Mouse (Mus musculus): ENCODE measurements at regions not wholly inside any gene's neighbourhood (a gene's known extent, or its start where the extent isn't known, plus 50 kb on each side); places are given as distances from the start of the nearest gene placed in this dataset.

- intact Hi-C loops (cut with DNase I): no loop called here
These were observed 90.4 kb downstream of the Otol1 start for GRCm38 (mm10) chr3:70097813-70098212.

- intact Hi-C loops (cut with DNase I): loop anchor here (5.0 kb wide), 1 partner anchor 305 kb away; no protein-coding TSS in a partner anchor
These were observed 94.7 kb downstream of the Otol1 start for GRCm38 (mm10) chr3:70102091-70102490.

- intact Hi-C loops (cut with DNase I): loop anchor here (5.0 kb wide), 1 partner anchor 305 kb away; no protein-coding TSS in a partner anchor
These were observed 95.3 kb downstream of the Otol1 start for GRCm38 (mm10) chr3:70102593-70103213.

GRCm38 (mm10) chr3:70103983-70104827, 96.8 kb downstream of the Otol1 start:
- intact Hi-C loops (cut with DNase I): loop anchor here (5.0 kb wide), 1 partner anchor 303 kb away; no protein-coding TSS in a partner anchor

GRCm38 (mm10) chr3:70104828-70105399, 97.5 kb downstream of the Otol1 start:
- intact Hi-C loops (cut with DNase I): loop anchor here (5.0 kb wide), 1 partner anchor 302 kb away; no protein-coding TSS in a partner anchor

GRCm38 (mm10) chr3:70105561-70105960, 98.1 kb downstream of the Otol1 start:
- intact Hi-C loops (cut with DNase I): no loop called here

GRCm38 (mm10) chr3:70106141-70106540, 98.7 kb downstream of the Otol1 start:
- intact Hi-C loops (cut with DNase I): no loop called here

GRCm38 (mm10) chr3:70126212-70126611, 118.8 kb downstream of the Otol1 start:
- intact Hi-C loops (cut with DNase I): no loop called here

- intact Hi-C loops (cut with DNase I): no loop called here
These were observed 123.0 kb downstream of the Otol1 start for GRCm38 (mm10) chr3:70130241-70131029.

- intact Hi-C loops (cut with DNase I): no loop called here
These were observed 127.5 kb downstream of the Otol1 start for GRCm38 (mm10) chr3:70134963-70135362.

- intact Hi-C loops (cut with DNase I): no loop called here
These were observed 131.1 kb downstream of the Otol1 start for GRCm38 (mm10) chr3:70138488-70138887.

GRCm38 (mm10) chr3:70138926-70139325, 131.5 kb downstream of the Otol1 start:
- intact Hi-C loops (cut with DNase I): no loop called here

- intact Hi-C loops (cut with DNase I): no loop called here
These were observed 138.3 kb downstream of the Otol1 start for GRCm38 (mm10) chr3:70145728-70146127.

- intact Hi-C loops (cut with DNase I): no loop called here
These were observed 143.7 kb downstream of the Otol1 start for GRCm38 (mm10) chr3:70151156-70151555.

- intact Hi-C loops (cut with DNase I): no loop called here
These were observed 152.6 kb downstream of the Otol1 start for GRCm38 (mm10) chr3:70160043-70160442.

GRCm38 (mm10) chr3:70171667-70172066, 164.3 kb downstream of the Otol1 start:
- intact Hi-C loops (cut with DNase I): no loop called here

- intact Hi-C loops (cut with DNase I): no loop called here
These were observed 169.0 kb downstream of the Otol1 start for GRCm38 (mm10) chr3:70176391-70176790.

- intact Hi-C loops (cut with DNase I): no loop called here
These were observed 174.2 kb downstream of the Otol1 start for GRCm38 (mm10) chr3:70181611-70182010.

- intact Hi-C loops (cut with DNase I): no loop called here
These were observed 183.3 kb downstream of the Otol1 start for GRCm38 (mm10) chr3:70190741-70191140.

- intact Hi-C loops (cut with DNase I): no loop called here
These were observed 189.3 kb downstream of the Otol1 start for GRCm38 (mm10) chr3:70196671-70197070.

GRCm38 (mm10) chr3:70198890-70199289, 191.5 kb downstream of the Otol1 start:
- intact Hi-C loops (cut with DNase I): no loop called here

Measured in adrenal gland (tissue).